In the genomic region with DNA sequence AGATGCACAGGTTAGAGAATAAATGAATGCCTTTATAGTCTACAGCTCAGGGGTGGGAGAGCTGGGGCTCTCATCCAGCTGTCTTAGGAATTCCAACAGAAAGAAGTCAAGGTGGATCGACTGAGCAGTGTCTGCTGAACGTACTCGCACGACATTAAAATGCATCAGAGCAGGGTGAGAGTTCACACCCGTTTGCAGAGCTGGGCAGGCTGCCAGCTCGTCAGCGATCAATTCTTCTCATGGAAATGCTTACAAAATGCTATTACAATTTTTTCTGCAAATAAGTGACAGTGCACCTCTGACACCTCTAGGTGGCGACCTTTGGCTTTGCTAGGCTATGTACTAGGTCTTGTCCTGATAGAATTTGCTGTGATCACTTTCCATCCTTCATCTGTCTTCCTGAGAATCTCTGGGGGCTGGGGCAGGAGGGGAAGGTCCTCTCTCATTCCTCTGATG, we compare ENCODE assay signal across 9 mouse cellular contexts.
DNase-seq lines count a peak whose midpoint lies in the region; ATAC-seq and TF ChIP-seq lines count a peak whose summit lies in the region.
"Had no signal": no experiment of that assay in that cellular context is flagged by ENCODE, and none has a peak within 500 bp of the region (broad histone marks: within the 10 kb centered on the region; RNA-seq: fewer than 3 reads in every experiment).

No protein-coding gene starts in this region.

- no peaks in the 10 kb centered on the region for H3K9me3 ChIP-seq in midbrain, postnatal 0 days (ENCODE audit: low read length)
- H3K9me3 ChIP-seq: liver, embryonic 13.5 days had no signal

- peak; percentile 95 for TF ChIP-seq CTCF in midbrain, postnatal 0 days (IDR thresholded peaks at IDR 0.05)

- H3K36me3 ChIP-seq in midbrain, postnatal 0 days (ENCODE audit: insufficient read depth, low read length): no peaks in the 10 kb centered on the region
- H3K36me3 ChIP-seq: liver, embryonic 13.5 days had no signal

- H3K4me3 ChIP-seq in midbrain, postnatal 0 days (ENCODE audit: low read depth, low read length): peak overlapping the region; percentile 12; the same call in 1 of the 2 replicates
- H3K4me3 ChIP-seq: liver, embryonic 13.5 days had no signal

- H3K27me3 ChIP-seq in midbrain, postnatal 0 days (ENCODE audit: insufficient read depth, low read length): no peaks in the 10 kb centered on the region
- H3K27me3 ChIP-seq: liver, embryonic 13.5 days had no signal

- H3K4me2 ChIP-seq in midbrain, postnatal 0 days (ENCODE audit: low read depth, low read length, poor library complexity, severe bottlenecking): peak overlapping the region; percentile 40
- H3K4me2 ChIP-seq: liver, embryonic 13.5 days had no signal

- H3K9ac ChIP-seq in midbrain, postnatal 0 days (replicated peaks; ENCODE audit: low read length, poor library complexity, severe bottlenecking): no peak overlapping the region; the same call in 1 of the 2 replicates
- H3K9ac ChIP-seq: liver, embryonic 13.5 days had no signal

- DNase-seq in testis, postnatal 10 days (ENCODE audit: low spot score): peak; percentile 47
- no peak for DNase-seq in testis, postnatal 14 days (ENCODE audit: low spot score)
- DNase-seq in cerebellum, adult 9-11 months: peak; percentile 10
- peak; percentile 57 to 76 for DNase-seq in frontal cortex, postnatal 36 days (ENCODE audit: low spot score in 2 of 2)
- DNase-seq in left cerebral cortex, adult 11 months (ENCODE audit: low spot score): peak; percentile 38
- DNase-seq in midbrain, postnatal 0 days (ENCODE audit: low spot score): peak; percentile 93
- DNase-seq in urinary bladder, adult 2 months (ENCODE audit: low spot score): no peak
- DNase-seq: liver, embryonic 13.5 days had no signal

- WGBS in midbrain, postnatal 0 days: 17% methylated on average over 8 of the region's 8 CpGs

- no peaks in the 10 kb centered on the region for H3K4me1 ChIP-seq in midbrain, postnatal 0 days (ENCODE audit: insufficient read depth, low read length)
- H3K4me1 ChIP-seq: liver, embryonic 13.5 days had no signal

- H3K27ac ChIP-seq in midbrain, postnatal 0 days (ENCODE audit: low read depth, low read length): no peak overlapping the region
- H3K27ac ChIP-seq: liver, embryonic 13.5 days had no signal

- peak; percentile 71; the same call in 1 of the 2 replicates for ATAC-seq in midbrain, postnatal 0 days (ENCODE audit: low FRiP score)
- ATAC-seq in megakaryocyte-erythroid progenitor cell, adult 5-6 weeks (replicated peaks; ENCODE audit: low FRiP score, low TSS enrichment, poor library complexity, severe bottlenecking): no peak

Comparison
In these comparisons a context has a peak if more than half of its experiments do, and no peak if none do; other contexts are left out.
1. DNase-seq: peak in testis, postnatal 10 days (single experiment), cerebellum, adult 9-11 months (single experiment), frontal cortex, postnatal 36 days (2 of 2), left cerebral cortex, adult 11 months (single experiment) and midbrain, postnatal 0 days (single experiment); none in testis, postnatal 14 days (single experiment) and urinary bladder, adult 2 months (single experiment).